Mouse (Mus musculus): Measurements from ENCODE around the gene AC170998.1. TPM values are rescaled to one million over a fixed set of nuclear protein-coding genes. Genes with fewer than 3 reads are reported as not detected.
"Not testable (repeated sequence)": the region's sequence is repeated elsewhere in the genome, so short reads cannot be mapped to it uniquely, and the experiment has no call there.

AC170998.1 gene
- total RNA-seq, 2 experiments from 2014 or later: 1.4 to 2.7 TPM

GRCm38 (mm10) chr17:28743145-28743866 is 17.4 kb downstream of the AC170998.1 start:
- peak; percentile 70 to 87 for DNase-seq (ENCODE audit: low spot score in 2 of 2)
- intact Hi-C loops (cut with DNase I): loop anchor here (5.0 kb wide), 1 partner anchor 51 kb away; the partner anchor contains the start of genes Mapk14 and Slc26a8

GRCm38 (mm10) chr17:28743916-28744315 is 18.0 kb downstream of the AC170998.1 start:
- DNase-seq (ENCODE audit: low spot score in 2 of 2): no peak
- intact Hi-C loops (cut with DNase I): loop anchor here (5.0 kb wide), 1 partner anchor 52 kb away; the partner anchor contains the start of genes Mapk14 and Slc26a8

GRCm38 (mm10) chr17:28745773-28746172 is 19.9 kb downstream of the AC170998.1 start:
- peak; percentile 28 to 60 for DNase-seq (ENCODE audit: low spot score in 2 of 2)
- intact Hi-C loops (cut with DNase I): no loop called here

GRCm38 (mm10) chr17:28748001-28748400 is 22.1 kb downstream of the AC170998.1 start:
- intact Hi-C loops (cut with DNase I): no loop called here
- DNase-seq (ENCODE audit: low spot score in 2 of 2): no peak

- intact Hi-C loops (cut with DNase I): no loop called here
- peak in 1 of 2 experiments; percentile 44 for DNase-seq (ENCODE audit: low spot score in 2 of 2)
Measured at GRCm38 (mm10) chr17:28750580-28750979, 24.7 kb downstream of the AC170998.1 start.

DNA sequence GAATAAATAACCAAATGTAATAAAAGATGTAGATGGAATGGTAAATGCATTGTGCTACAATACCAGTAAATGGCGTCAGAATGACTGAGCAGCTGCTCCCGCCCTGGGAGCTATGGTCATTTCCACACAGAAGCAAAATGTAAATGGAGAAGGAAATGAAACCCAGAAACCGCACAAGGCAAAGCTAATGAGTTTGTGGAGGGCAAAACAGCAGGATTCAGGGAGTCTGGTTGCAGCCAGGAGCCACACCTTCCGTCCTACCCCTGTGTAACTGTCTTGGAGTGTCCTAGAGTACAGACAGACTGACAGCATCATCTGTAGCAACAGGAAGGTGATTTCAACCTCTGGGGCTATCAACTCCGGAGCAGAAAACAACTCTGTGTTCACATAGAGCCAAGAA is 30.6 kb downstream of the AC170998.1 start:
- intact Hi-C loops (cut with DNase I): no loop called here
- DNase-seq (ENCODE audit: low spot score in 2 of 2): no peak

GRCm38 (mm10) chr17:28757470-28757869 is 31.6 kb downstream of the AC170998.1 start:
- intact Hi-C loops (cut with DNase I): no loop called here
- DNase-seq (ENCODE audit: low spot score in 2 of 2): no peak

GRCm38 (mm10) chr17:28760736-28761312 is 34.9 kb downstream of the AC170998.1 start:
- no peak for DNase-seq (ENCODE audit: low spot score in 2 of 2)
- intact Hi-C loops (cut with DNase I): loop anchor here (5.0 kb wide), 1 partner anchor 166 kb away; no protein-coding TSS in a partner anchor

DNA sequence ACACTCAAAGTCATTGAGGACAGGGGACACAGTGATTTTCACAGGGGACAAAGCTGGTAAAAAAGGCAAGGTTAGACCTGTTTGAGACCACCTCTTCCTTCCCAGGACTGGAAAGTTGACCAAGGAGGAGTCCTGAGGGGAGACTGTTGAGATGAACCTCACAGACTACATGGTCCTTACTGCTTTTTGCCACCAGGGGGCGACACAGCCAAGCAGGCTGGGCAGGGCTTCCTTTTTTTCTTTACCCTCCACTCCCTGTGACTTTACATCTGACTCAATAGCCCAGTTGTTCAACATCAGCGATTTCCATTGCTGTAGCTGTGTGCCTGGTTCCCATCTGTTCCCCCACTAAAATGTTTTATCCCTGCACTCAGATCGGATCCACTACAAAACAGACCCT is 36.0 kb downstream of the AC170998.1 start:
- intact Hi-C loops (cut with DNase I): loop anchor here (5.0 kb wide), 1 partner anchor 165 kb away; no protein-coding TSS in a partner anchor
- peak; percentile 55 to 76 for DNase-seq (ENCODE audit: low spot score in 2 of 2)

- DNase-seq (ENCODE audit: low spot score in 2 of 2): no peak
- intact Hi-C loops (cut with DNase I): no loop called here
Measured at GRCm38 (mm10) chr17:28766203-28766602, 40.3 kb downstream of the AC170998.1 start.

DNA sequence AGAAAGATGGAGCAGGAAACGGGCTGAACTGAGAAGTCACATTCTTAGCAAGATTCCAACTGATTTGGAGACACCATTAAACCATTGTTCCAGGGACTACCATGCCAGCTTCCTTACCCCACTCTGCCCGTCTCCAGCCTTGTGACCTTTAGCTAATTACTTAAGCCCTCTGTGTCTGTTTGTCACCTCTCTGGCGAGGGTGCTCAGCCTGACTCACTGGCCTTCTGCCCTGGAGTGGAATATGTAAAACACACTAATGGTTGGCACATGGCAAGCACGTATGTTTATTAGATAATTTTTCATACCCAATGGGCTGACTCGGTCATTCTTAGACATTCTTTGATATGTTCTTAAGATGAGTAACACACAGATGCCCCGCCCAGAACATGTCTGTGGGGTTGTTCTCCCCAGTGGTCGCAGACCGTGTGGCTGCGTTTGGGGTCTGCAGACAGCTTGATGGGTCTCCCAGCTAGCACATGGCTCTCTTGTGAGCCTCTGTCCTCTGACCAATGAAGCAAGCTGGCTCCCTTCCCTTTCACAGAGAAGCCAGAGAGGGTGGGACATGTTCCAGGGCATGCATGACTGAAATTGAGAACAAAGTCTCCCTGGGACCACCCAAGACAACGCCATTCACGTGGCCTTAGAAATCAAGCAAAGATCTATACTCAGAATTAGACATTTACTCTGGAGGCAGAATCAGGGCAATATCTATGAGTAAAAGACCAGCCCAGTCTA is 41.1 kb downstream of the AC170998.1 start:
- intact Hi-C loops (cut with DNase I): no loop called here
- no peak for DNase-seq (ENCODE audit: low spot score in 2 of 2)

- DNase-seq (ENCODE audit: low spot score in 2 of 2): no peak
- intact Hi-C loops (cut with DNase I): no loop called here
Measured at GRCm38 (mm10) chr17:28769121-28769874, 43.4 kb downstream of the AC170998.1 start, which contains the start of gene Mapk13. TSS of gene Mapk13 (plus strand) at chr17:28769297.

- intact Hi-C loops (cut with DNase I): no loop called here
Measured at GRCm38 (mm10) chr17:28769875-28770421, 44.1 kb downstream of the AC170998.1 start.

DNA sequence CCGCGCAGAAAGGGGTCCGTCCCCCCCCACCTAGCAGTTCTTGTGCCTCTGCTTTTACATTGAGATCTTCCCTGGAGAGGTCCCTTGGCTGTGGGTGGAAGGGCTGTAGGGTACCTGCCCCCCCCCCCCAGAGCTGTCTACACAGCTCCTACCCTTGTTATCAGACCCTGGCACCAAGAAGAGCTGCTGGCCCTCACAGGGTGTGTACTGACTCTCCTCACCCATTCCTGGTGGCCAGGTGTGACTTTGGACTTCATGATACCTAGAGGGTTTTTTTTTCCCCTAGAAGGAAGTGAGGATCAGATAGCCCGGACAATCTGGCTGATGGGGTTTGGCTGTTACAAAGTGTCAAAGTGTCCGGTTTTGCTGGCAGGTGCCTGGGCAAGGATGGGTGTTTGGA is 45.4 kb downstream of the AC170998.1 start:
- intact Hi-C loops (cut with DNase I): no loop called here
- no peak for DNase-seq (ENCODE audit: low spot score in 2 of 2)

More at GRCm38 (mm10) chr17:28769875-28770421, 44.1 kb downstream of the AC170998.1 start:
- no peak for DNase-seq (ENCODE audit: low spot score in 2 of 2)

GRCm38 (mm10) chr17:28774303-28774702 is 48.4 kb downstream of the AC170998.1 start:
- DNase-seq (ENCODE audit: low spot score in 2 of 2); intact Hi-C loops (cut with DNase I): not testable (repeated sequence)

DNA sequence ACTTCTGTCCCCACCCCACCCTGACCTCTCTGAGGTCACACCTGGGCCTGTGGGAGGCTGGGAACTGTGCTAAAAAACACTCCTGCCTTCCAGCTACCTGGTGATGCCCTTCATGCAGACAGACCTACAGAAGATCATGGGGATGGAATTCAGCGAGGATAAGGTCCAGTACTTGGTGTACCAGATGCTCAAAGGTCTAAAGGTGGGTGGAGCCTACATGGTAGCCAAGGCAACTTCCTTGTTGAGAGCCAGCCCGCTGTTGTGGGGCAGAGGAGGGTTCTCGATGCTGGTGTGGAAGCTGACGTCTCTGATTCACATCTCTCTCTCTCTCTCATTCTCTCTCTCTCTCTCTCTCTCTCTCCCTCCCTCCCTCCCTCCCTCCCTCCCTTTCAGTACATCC is 49.3 kb downstream of the AC170998.1 start:
- DNase-seq (ENCODE audit: low spot score in 2 of 2): no peak
- intact Hi-C loops (cut with DNase I): no loop called here

Data from left cerebral cortex, postnatal 14 days (tissue).